Mouse (Mus musculus) brain, embryonic 14.5 days (tissue): ENCODE measurements around the gene Cux1.

ENCODE experiments used
- CTCF ChIP-seq: fragments of 200-500 bp; IDR thresholded peaks from 2 replicates; pipeline ENCODE4 v1.5.1; 2012; ENCODE audit warnings: inconsistent platforms, mild to moderate bottlenecking, moderate library complexity, borderline replicate concordance; ENCODE audit not compliant: insufficient read depth, insufficient read length; ENCODE audit errors: extremely low read depth
- POLR2A ChIP-seq: fragments of 200-500 bp; IDR thresholded peaks from 2 replicates; pipeline ENCODE4 v1.6.1; 2012; ENCODE audit warnings: mild to moderate bottlenecking, inconsistent platforms, borderline replicate concordance; ENCODE audit not compliant: poor library complexity, insufficient read depth, insufficient read length, severe bottlenecking; ENCODE audit errors: extremely low read depth

DNA sequence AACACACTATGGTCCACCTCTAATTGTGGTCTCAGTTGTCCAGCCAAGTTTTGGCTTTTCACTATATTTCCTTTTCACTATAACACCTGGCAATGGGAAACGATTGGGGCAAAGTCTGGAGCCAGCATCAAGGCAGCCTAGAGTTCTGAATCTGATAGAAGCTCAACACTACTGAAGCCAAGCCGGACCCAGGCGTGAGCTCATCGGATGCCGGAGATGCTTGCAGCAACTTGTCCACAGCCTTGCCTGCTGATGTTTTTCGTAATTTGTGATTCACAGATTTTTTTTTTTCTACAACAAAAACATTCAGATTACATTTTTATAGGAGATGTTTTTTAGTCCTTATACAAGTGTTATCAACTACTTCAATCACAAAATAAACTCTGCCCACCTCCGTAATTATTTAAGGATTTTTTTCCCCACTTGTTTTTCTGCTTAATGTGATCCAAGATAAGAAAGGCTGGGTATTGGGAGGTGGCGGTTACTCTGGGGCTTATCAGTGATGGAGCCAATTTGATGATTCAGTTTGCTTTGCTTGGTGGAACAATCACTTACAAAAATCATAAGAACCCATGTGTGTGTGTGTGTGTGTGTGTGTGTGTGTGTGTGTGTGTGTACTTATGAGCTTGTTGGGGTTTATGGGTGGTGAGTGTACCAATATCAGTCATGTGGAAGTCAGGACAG, 24.7 kb upstream of the Cux1 start:
- TF ChIP-seq CTCF = no peak
- TF ChIP-seq POLR2A = no peak
